Mouse (Mus musculus) left cerebral cortex, postnatal 25 days (tissue): ENCODE measurements around the gene Retreg1. TPM values are rescaled to one million over a fixed set of nuclear protein-coding genes. Genes with fewer than 3 reads are reported as not detected.

Source experiments
- DNase-seq, 2 experiments: peaks; one replicate each; pipeline ENCODE4 v3.0.0; 2022; ENCODE audit warnings: low spot score in 2 of 2, mixed read lengths in 1 of 2
- intact Hi-C: fragments of 180-260 bp; cut with DNase I; formaldehyde crosslinking; loops from one replicate; pipeline ENCODE4 v1.15.1; 2025
- total RNA-seq, 2 experiments: library from RNA; stranded (reverse); gene quantifications; 2 replicates each; pipeline ENCODE4 v1.2.3; 2021

Retreg1 gene
- total RNA-seq, 2 experiments from 2014 or later: 34.1 to 34.3 TPM

DNA sequence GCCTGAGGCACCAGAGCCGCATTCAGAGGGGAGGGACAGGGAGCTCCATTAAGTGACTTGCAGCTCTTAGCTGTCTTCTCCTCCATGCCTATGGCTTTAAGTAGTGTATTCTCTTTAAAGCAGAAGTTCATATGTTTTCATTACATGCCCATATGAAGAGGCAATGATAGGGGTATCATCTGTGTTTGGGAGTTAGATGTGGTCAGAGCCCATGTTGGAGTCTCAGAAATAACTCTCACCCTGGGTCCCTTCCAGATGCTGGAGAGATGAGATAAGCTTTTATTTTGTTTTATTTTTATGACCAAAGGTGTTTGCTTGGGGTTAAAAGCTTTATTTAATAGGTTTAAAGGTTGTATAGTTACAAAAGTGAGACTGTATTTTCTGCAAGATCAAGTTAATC is 67.9 kb downstream of the Retreg1 start:
- no peak for DNase-seq
- intact Hi-C loops: no loop called here

DNA sequence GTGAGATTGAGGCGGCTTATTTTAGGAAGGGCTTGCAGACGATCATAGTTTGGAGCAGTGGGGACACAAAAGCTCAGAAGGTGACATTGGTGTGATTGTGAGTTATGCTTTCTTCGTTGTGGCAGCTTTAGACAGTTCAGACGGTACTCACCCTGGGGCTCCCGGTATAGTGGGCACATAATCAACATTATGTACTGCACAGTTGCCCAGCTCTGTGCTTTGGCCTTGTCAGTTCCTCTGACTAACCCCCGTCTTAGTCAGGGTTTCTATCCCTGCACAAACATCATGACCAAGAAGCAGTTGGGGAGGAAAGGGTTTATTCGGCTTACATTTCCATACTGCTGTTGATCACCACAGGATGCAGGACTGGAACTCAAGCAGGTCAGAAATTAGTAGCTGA is 69.9 kb downstream of the Retreg1 start:
- intact Hi-C loops: no loop called here
- DNase-seq: no peak

DNA sequence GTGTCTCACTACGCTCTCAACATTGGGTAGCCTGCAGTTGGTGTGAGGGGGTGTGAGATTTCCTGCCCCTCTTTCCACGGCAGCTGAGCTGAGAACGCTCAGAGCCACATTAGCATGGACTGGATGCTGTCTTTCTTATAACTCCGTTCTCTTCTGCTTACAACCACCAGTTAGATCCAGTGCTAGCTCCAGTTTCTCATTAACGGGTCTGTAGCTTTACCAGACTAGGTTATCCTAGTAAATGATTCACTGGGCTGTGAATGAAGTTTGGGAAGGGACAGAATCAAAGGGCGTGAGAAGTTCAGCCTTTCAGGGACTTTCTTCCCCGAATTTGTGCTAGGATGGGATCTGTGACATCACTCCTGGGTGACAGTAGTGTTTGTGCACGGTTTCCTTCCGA is 70.7 kb downstream of the Retreg1 start:
- DNase-seq: peak in 1 of 2 experiments; percentile 36
- intact Hi-C loops: no loop called here

DNA sequence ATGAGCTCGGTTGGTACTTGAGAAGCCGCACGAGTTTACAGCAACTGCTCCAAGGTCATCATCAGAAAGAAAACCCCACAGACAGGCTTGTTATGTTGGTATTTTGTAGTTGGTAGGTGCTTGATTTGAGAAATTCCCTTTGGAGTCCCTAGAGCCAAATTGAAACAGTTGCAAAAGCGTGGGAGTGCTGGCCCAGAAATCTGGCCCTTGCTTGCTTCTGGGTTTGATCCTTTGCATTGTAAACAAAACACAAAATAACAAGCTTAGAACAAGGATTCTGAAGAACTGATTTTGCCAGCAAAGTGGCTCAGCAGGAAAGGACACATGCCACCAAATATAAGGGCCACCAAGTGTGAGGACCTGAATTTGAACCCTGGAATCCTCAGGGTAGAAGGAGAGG is 71.2 kb downstream of the Retreg1 start:
- no peak for DNase-seq
- intact Hi-C loops: no loop called here

DNA sequence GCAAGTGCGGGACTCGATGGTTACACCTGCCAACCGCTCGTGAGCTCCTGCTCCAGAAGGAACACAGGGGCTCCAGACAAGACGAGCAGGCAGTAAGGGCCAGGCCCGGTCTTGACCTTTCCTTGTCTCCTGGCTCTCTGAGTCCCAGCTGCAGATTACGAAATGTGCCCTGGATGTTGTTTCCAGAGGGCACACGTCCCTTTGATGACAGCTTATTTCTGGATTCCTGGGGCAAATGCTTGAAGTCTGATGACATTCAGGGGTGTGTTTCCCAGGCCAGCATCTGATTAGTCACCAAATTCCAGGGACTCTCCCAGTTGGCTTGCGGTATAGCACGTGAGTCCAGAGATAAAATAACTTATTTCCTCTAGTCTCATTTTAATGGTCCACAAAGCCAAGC is 72.0 kb downstream of the Retreg1 start:
- DNase-seq: no peak
- intact Hi-C loops: no loop called here

DNA sequence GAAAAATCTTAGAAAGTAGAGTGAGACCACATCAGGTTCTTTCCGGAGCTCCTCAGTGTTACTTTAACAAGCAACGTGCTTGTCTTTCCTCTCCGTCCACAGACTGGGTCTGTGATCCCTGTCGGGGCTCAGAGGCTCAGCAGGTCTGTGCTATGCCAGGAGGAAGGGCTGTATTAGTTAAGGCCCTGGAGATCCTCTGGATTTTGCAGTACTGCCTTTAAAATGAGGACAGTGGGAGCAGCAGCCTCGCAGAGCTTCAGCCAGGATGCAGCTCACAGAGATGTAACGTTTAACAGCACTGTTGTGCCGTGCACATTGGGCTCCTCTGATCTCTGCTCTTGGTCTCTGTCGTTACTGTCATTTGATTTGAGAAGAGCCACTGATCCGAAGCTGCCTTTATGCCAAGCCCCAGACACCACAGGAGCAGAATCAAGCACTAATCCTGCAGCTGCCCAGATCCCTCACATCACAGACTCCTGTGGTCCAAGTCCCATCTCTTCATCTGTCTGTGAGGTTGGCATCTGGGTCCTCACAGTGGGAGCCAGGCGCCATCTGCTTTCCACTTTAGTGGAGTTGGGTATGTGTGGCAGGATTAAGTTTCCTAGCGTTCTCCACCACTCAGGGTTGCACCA is 72.7 kb downstream of the Retreg1 start:
- no peak for DNase-seq
- intact Hi-C loops: no loop called here

GRCm38 (mm10) chr15:25916252-25916651 is 73.3 kb downstream of the Retreg1 start:
- intact Hi-C loops: no loop called here
- no peak for DNase-seq

GRCm38 (mm10) chr15:25918641-25919040 is 75.7 kb downstream of the Retreg1 start:
- intact Hi-C loops: no loop called here
- DNase-seq: no peak

DNA sequence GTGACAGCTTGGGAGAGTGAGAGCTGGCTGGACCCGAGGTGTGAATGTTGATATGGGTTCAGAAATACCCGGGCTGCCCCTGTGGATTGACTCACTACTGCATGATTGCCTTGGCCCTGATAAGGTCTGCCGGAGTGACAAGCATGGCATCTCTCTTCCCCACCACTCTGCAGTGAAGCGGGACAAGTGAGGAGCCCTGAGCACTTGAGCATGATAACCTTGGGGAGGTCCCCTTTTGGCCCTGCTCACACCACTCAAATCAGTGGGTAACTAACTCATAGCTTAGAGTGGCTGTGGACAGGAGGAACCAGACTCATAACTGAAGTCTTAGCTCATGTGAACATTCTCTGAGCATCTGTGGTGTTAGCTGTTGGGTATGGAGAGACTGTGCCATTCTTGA is 77.0 kb downstream of the Retreg1 start:
- intact Hi-C loops: no loop called here
- DNase-seq: no peak

DNA sequence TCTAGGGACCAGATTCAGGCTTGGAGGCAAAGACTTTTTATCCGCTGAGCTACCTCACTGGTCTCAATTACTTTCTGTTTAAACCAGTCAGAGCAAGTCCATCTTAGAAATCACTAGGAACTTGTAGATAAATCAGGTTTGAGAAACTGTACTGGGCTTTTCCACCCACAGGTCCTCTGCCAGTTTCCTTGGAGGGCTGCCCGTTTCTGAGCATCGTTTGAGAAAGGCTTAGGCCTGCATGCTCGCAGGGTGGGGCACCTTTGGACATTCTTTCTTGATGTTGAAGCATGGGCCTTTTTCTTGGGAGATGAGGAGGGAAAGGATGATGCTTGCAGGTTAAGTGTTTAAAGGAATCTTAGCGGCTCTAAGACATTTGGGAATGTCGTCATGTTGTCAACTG is 77.9 kb downstream of the Retreg1 start:
- intact Hi-C loops: no loop called here

GRCm38 (mm10) chr15:25922007-25922406 is 79.0 kb downstream of the Retreg1 start:
- intact Hi-C loops: no loop called here
- no peak for DNase-seq

More for the DNA sequence above, 77.9 kb downstream of the Retreg1 start:
- peak in 1 of 2 experiments; percentile 50 for DNase-seq

DNA sequence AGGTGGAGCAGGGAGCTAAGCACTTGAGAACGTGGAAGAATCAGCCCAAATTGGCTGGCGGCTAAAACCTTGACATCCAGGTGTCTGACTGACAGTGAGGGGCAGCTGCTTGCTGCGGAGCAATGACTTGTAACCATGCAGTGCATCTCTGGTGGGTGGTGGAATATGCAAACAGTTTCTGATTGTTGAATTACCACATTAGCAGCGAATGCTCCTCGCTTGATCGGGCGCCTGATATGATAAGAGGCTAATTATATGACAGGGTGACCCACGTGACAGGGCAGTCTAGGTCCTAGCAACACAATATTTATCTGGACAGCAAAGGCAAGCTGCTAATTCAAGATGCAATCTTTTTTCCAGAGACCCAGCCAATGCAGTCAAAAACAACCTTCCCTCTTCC is 80.9 kb downstream of the Retreg1 start:
- intact Hi-C loops: no loop called here
- DNase-seq: no peak

DNA sequence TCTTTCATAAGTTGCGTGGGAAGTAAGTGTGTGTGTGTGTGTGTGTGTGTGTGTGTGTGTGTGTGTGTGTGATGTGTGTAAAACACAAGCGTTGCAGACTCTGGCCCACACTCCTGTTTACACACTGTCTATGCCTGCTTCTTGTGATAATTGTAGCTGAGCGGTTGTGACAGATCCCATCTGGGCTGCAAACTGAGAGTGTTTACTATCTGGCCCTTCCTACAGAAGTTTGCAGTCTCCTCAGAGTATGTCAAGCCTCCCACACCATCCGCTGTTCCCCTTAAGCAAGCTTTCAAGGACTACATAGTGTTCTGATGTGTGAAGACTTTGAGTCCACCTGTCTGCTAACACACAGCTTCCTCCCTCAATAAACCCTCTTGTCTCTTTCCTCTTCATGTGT is 83.2 kb downstream of the Retreg1 start:
- peak; percentile 60 to 89 for DNase-seq

DNA sequence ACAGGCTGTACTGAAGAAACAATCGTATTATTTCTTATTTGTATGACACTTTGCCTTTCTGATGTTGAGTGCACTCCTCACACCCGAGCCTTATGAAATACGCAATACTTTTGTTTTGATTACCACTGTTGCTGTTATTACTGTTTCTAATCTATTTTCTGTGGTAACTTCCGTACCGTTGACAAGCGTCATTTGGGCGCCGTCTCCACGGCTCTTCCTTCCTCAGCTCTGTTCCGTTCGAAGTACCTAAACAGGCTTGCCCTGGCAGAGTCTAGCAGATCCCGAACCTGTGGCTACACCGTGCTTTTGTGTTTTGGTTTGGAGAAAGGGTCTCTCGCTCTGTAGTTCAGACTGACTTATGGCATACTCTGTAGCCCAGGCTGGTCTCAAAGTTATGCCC is 84.1 kb downstream of the Retreg1 start:
- intact Hi-C loops: no loop called here
- no peak for DNase-seq

More for the DNA sequence above, 83.2 kb downstream of the Retreg1 start:
- intact Hi-C loops: no loop called here

DNA sequence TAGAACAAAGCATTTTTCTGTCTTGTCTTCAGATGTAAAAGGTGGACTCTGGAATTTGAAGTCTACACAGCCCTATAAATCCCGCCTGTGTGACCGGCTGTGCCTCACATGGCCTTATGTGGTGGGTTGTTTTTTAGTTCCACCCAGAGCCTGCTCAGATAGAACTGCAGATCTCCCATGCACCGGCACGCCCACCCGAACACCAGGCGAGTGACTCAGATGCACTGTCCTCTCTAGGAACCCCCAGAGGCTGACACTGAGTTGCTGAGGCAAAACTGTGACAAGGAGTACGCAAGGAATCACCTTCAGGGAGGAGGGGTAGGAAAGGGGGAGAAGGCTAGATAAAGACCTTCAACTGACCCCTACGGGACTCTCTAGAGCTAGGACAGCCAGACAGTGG is 85.0 kb downstream of the Retreg1 start:
- no peak for DNase-seq
- intact Hi-C loops: no loop called here

DNA sequence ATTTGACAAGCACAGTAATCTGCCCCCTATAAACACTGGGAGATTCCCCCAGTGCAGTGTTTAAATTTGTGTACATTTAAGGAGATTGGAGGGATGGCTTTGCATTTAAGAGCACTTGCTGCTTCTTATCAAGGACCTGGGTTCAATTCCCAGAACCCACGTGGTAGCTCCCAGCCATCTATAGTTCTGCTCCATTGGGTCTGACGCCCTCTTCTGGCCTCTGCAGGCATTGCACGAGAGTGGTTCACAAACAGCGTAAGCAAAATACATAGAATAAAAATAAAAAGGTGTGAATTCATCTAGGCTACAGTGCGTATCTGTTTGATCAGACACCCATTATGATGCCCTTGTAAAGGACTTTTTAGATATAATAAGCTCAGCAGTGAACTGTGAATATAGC is 85.9 kb downstream of the Retreg1 start:
- DNase-seq: no peak

DNA sequence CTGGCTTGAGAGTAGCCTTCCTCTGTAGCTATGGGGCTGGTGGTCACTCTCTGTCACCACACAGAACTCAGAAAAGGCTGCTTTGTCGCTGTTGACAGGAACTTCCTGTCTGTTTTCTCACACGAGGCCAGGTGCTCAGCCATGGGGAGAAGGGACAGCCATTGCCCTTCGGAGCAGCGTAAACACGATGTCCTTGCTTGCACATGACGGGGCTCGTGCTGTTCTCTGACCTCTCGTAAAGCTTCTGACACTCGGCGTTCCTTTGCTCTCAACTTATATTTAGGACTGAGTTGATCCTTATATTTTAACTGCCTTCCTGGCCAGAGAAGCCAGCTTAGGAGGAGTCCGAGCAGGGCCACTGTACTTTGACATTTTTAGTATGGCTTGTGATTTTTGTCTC is 86.5 kb downstream of the Retreg1 start:
- intact Hi-C loops: no loop called here
- no peak for DNase-seq

More for the DNA sequence above, 85.9 kb downstream of the Retreg1 start:
- intact Hi-C loops: no loop called here

DNA sequence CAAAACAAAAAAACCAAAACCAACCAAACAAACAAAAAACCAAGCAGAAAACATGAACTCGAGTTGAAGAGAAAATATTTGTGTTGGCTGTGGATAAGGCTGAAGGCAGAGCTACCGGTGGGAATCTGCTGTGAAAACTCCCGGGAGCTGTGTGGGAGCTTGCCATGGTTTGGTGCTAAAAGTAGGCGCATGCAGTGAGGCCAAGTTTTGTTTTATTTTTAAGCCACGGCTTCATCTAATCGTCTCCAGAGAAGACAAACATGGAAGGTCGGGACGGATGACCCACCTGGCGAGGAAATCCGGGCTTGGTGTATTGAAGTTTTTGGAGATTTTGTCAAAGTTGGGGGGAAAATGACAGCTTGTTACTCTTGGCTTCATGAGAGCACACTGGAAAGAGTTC is 87.0 kb downstream of the Retreg1 start:
- intact Hi-C loops: no loop called here
- peak in 1 of 2 experiments; percentile 62 for DNase-seq

GRCm38 (mm10) chr15:25930657-25931056 is 87.7 kb downstream of the Retreg1 start:
- intact Hi-C loops: no loop called here
- DNase-seq: no peak

DNA sequence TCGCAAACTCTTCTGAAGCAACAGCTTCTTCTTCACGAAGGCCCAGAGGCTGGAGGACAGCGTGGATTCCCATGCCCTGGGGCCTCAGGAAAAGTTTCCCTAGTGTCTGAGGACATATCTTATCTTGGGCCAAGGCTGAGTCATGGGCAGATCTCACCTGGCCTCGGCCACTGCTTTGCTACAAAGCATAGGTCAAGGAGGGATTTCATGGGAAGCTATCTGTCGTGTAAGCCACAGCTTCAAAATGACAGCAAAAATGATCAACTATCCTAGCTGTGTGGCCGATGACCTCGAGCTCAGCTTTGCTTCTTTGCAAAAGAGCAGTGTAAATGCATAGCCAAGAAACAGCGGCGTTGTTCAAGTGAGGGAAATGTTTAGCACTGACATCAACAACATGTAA is 89.5 kb downstream of the Retreg1 start:
- no peak for DNase-seq
- intact Hi-C loops: no loop called here

GRCm38 (mm10) chr15:25932937-25933684 is 90.1 kb downstream of the Retreg1 start:
- DNase-seq: no peak
- intact Hi-C loops: no loop called here
